Mouse (Mus musculus) left cerebral cortex, adult 9 months (tissue): ENCODE measurements around the gene Nxf2.
A peak's percentile ranks its signal among the peaks of the same experiment; 100 is the strongest.
"Not testable (repeated sequence)": the region's sequence is repeated elsewhere in the genome, so short reads cannot be mapped to it uniquely, and the experiment has no call there.

ENCODE experiments used
- DNase-seq, 2 experiments: peaks; one replicate each; pipeline ENCODE4 v3.0.0; 2022; ENCODE audit warnings: low spot score in 2 of 2

Nxf2 gene

DNA sequence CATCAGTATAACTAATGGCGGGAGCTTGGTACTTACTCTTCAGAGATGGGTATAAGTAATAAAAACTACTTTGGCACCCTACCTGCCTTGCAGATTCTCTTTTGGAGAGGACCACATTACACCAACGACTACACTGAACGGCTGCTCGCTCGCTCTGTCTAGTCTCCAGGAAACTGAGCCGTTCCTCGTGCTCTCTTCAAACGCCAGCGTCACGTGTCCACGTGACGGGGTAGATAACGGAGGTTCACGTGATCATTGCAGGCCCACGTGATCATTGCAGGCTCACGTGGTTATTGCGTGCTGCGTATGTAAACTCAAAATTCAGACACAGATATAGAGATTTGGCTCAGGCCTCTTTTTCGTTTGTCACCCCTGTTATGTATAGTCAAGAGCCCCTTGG, at the start of gene Nxf2:
Gene Nxf2, minus strand, starts transcription at position 209 of the 400 bp plus-strand sequence.
- no peak for DNase-seq

DNA sequence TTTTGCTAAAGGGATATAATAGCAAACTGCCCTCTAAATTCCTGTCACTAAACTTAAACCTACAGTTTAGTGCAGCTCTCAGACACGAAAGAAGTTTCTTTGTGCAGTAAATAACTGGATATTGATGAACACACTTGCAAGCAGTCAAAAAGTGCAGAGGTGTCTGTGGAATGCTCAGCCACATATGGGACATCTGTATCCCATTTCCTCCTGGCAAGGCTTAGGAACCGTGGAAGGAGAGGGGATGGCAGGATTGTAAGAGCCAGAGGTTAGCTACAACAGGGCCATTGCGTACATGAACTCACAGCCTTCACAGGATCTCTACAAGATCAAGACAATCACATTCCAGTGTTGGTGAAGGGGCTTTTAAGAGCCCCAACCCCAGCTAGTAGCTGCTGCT, 46.8 kb upstream of the Nxf2 start:
- no peak for DNase-seq

GRCm38 (mm10) chrX:135009471-135009815, 44.9 kb upstream of the Nxf2 start:
- no peak for DNase-seq

DNA sequence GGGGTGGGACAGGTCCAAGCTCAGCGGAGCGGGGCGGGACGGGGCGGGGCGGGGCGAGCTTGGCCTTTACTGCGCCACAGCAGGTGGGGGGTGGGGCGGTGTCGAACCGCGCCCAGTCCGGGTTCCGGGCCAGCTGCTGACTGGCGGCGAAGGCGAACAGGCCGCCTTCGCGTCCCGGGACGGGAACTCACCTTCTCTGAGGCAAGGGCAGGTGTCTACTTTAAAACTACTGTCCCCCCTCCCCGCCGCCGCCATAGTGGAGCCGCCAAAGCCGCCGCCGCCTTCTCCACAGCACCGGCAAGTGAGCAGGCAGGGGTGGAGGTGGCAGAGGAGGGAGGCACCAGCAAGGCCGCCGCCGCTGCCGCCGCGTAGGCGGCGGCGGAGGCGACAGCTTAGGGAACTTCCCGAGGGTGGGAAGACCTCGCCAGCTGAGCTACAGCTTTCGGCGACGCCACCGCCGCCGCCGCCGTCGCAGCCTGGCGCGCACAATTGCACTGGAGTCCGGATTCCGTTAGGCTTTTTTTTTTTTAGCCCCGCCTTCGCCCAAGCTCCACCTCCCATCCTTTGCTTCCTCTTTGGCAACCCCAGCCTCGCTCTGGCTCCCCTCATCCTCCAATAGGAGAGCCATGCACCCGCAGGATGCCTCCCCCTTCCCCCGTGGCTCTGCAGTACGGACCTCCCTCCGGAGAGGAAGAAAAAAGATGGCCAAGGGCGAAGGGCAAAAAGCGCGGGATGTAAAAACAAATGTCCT, 44.3 kb upstream of the Nxf2 start, which contains the start of gene Zmat1:
Gene Zmat1, minus strand, starts transcription at position 490 of the 751 bp plus-strand sequence.
- peak; percentile 87 to 88 for DNase-seq

- no peak for DNase-seq
Observed at GRCm38 (mm10) chrX:135008021-135008420, 43.5 kb upstream of the Nxf2 start.

DNA sequence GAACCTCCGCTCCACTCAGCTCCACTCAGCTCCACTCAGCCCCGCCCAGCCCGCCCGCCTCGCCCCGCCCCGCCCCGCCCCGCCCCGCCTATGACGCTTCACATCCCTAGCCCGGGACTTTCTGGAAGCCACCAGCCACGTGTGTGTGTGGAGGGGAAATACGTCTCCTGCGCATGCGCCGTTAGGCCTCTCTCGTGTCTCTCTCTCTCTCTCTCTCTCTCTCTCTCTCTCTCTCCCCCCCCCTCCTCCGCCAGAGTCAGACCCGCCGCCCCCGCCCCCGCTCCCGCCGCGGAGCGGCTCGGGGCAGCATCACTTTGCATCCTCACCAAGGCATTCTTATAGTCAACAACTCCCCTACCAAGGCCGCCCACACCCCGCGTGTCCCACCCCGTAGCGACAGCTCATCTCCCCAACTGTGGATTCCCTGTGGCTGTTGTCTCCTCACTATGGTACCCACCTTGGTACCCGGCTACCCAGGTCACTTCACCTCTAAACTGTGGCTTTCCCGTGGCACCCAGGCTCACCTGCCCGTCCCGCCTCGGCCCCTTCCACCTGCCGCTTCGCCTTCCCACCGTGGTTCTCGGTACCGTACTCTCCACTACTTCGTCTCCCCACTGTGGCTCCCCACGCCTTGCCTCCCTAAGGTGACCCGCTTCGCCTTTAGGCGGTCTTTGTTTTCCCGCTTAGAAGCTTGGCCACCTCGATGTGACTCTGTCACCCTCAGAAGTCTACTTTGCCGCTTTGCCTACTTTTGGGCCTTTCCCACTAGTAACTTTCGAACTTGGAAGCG, 1.1 kb downstream of the Nxf2 start:
- DNase-seq = peak; percentile 35 to 48

- peak in 1 of 2 experiments; percentile 36 for DNase-seq
Observed at GRCm38 (mm10) chrX:134930361-134930760, 34.2 kb downstream of the Nxf2 start.

- no peak for DNase-seq
Observed at GRCm38 (mm10) chrX:134929927-134930326, 34.6 kb downstream of the Nxf2 start.

- peak in 1 of 2 experiments; percentile 45 for DNase-seq
Observed at GRCm38 (mm10) chrX:134925058-134925457, 39.5 kb downstream of the Nxf2 start.

- no peak for DNase-seq
Observed at GRCm38 (mm10) chrX:134923675-134924424, 40.7 kb downstream of the Nxf2 start.

DNA sequence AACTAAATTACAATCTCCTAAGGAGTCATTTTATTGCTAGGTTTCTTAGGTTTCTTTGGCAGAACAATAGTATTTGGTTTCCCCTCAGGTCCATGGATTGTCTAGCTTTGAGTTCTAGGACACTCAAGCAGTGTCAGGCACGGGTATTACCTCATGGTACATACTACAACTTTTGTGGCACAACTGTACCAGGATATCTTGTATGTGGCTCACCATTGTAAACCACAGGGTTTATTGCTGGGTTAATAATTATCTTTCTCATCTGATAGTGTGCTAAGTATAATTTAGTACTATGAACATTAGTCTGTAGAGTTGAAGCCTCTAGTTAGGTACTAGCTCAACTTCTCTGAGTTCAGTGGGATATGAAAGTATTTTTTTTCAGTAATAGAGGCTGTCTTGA, 45.3 kb downstream of the Nxf2 start:
- DNase-seq = no peak

GRCm38 (mm10) chrX:134915745-134916144, 48.8 kb downstream of the Nxf2 start:
- no peak for DNase-seq

GRCm38 (mm10) chrX:134915315-134915714, 49.2 kb downstream of the Nxf2 start:
- DNase-seq = not testable (repeated sequence)

DNA sequence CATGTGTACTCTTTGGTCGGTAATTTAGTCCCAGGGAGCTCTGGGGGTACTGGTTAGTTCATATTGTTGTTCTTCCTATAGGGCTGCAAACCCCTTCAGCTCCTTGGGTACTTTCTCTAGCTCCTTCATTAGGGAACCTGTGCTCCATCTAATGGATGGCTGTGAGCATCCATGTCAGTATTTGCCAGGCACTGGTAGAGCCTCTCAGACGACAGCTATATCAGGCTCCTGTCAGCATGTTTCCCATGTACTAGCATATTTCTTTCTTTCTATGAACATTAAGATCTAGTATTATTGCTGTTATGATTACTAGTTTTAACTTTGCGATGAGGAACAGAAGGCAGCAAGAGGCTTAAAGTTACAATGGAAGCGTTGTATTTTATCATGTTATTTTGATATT, 49.7 kb downstream of the Nxf2 start:
- no peak for DNase-seq

GRCm38 (mm10) chrX:134913234-134913936, 51.2 kb downstream of the Nxf2 start:
- DNase-seq = peak in 1 of 2 experiments; percentile 35

DNA sequence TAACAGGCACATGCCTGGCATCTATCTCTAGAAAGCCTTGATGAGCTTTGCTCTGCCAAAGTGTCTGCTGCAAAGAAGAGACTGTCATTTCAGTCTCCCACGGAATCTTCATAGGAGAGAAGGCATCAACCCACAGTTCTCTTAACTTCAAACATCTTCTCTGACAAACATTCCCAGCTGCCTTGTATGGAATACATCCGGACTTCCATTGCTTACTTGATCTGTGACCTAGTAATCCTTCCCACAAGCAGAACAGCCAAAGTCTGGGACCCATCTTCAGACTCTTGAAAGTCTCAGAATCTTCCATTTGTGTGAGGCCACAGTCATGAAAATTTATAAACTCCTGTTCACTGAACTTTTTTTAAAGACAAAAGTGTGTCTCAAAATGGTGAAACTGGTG, 51.7 kb downstream of the Nxf2 start:
- DNase-seq = no peak

DNA sequence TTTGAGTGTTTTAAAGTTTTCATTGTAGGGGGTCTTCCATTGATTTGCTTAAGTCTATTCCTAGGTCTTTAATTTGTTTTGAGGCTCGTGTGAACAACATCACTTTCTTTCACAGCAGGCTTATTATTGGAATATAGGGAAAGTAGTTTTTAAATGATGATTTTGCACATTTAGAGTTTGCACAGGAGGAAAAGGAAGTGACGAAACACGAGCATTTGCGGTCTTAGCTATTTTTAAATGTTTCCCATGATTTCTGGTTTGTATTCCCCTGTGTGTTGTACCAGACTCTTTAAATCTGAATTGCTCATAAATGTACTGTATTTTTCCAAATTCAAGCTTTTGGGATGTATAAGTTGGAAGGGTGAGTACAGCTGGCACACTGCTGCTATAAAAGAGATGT, 54.2 kb downstream of the Nxf2 start:
- DNase-seq = no peak
